Mouse (Mus musculus) CH12.LX (cell line): ENCODE data around the gene Itsn1. TPM values are rescaled to one million over a fixed set of nuclear protein-coding genes. Genes with fewer than 3 reads are reported as not detected.

Experiments
- DNase-seq: peaks from one replicate; pipeline ENCODE4 v3.0.0-alpha.2; 2013; ENCODE audit errors: extremely low read depth
- H3K27ac ChIP-seq: 2 replicates; pipeline ENCODE4 v1.5.1; 2012; ENCODE audit warnings: low read depth, mild to moderate bottlenecking, control low read depth, moderate library complexity; ENCODE audit not compliant: insufficient read depth
- H3K27me3 ChIP-seq: replicated peaks from 2 replicates; pipeline ENCODE3; 2012; ENCODE audit warnings: inconsistent platforms
- H3K36me3 ChIP-seq, 2 experiments: replicated peaks in 1 of 2; 2 replicates each; pipeline versions ENCODE3 to v1.6.1; 2012; ENCODE audit warnings: inconsistent platforms in 1 of 2, low read length in 1 of 2, mild to moderate bottlenecking in 1 of 2, mixed read lengths in 1 of 2, moderate library complexity in 1 of 2; ENCODE audit not compliant: control insufficient read depth in 1 of 2, insufficient read depth in 1 of 2
- H3K4me1 ChIP-seq, 2 experiments: 2 replicates each; pipeline ENCODE4 v1.6.1; 2012; ENCODE audit warnings: inconsistent platforms in 1 of 2, moderate library complexity in 1 of 2; ENCODE audit not compliant: insufficient read depth in 2 of 2, control insufficient read depth in 1 of 2
- H3K4me2 ChIP-seq: 2 replicates; pipeline ENCODE4 v1.6.1; 2012; ENCODE audit warnings: low read depth, mild to moderate bottlenecking, control low read depth; ENCODE audit not compliant: poor library complexity, insufficient read depth, severe bottlenecking
- H3K4me3 ChIP-seq, 3 experiments: fragments of 150-350 bp in 1 of 3; sonication (generic) in 1 of 3; replicated peaks in 1 of 3; 2 replicates each; pipeline versions ENCODE3 to v1.5.1; 2011 to 2012; ENCODE audit warnings: low read depth in 2 of 3, low read length in 2 of 3, mild to moderate bottlenecking in 2 of 3, moderate library complexity in 2 of 3, control low read depth in 1 of 3, improper control_type of control experiment in 1 of 3, inconsistent platforms in 1 of 3, mixed read lengths in 1 of 3; ENCODE audit not compliant: poor library complexity in 1 of 3
- H3K79me2 ChIP-seq: replicated peaks from 2 replicates; pipeline ENCODE4 v1.6.1; 2012; ENCODE audit warnings: mild to moderate bottlenecking, moderate library complexity; ENCODE audit not compliant: control insufficient read depth, poor library complexity, insufficient read depth, severe bottlenecking; ENCODE audit errors: extremely low read depth
- H3K9ac ChIP-seq: 2 replicates; pipeline ENCODE4 v1.6.1; 2012; ENCODE audit warnings: low read depth, mild to moderate bottlenecking, control low read depth, moderate library complexity; ENCODE audit not compliant: insufficient read depth
- H3K9me3 ChIP-seq: replicated peaks from 2 replicates; pipeline ENCODE3; 2012; ENCODE audit warnings: low read length, inconsistent platforms, mixed read lengths
- BHLHE40 ChIP-seq: IDR thresholded peaks from 2 replicates; pipeline ENCODE4 v1.6.1; 2011; ENCODE audit warnings: mild to moderate bottlenecking, low read depth, low read length, improper control_type of control experiment
- CHD1 ChIP-seq: IDR thresholded peaks from 2 replicates; pipeline ENCODE4 v1.6.1; 2012; ENCODE audit warnings: low read depth, low read length, improper control_type of control experiment, inconsistent platforms
- CHD2 ChIP-seq: IDR thresholded peaks from 2 replicates; pipeline ENCODE4 v1.6.1; 2011; ENCODE audit warnings: low read length, improper control_type of control experiment
- CTCF ChIP-seq, 2 experiments: IDR thresholded peaks in 1 of 2; conservative IDR thresholded peaks in 1 of 2; 2 replicates each; pipeline ENCODE4 v1.5.1; 2011 to 2012; ENCODE audit warnings: low read depth in 2 of 2, low read length in 2 of 2, improper control_type of control experiment in 1 of 2, inconsistent platforms in 1 of 2, mild to moderate bottlenecking in 1 of 2, moderate library complexity in 1 of 2
- E2F4 ChIP-seq: IDR thresholded peaks from 2 replicates; pipeline ENCODE4 v1.6.1; 2011; ENCODE audit warnings: low read depth, low read length, improper control_type of control experiment; ENCODE audit not compliant: insufficient replicate concordance
- ELF1 ChIP-seq: IDR thresholded peaks from 2 replicates; pipeline ENCODE4 v1.6.1; 2014; ENCODE audit warnings: low read depth, mild to moderate bottlenecking, inconsistent platforms, low read length, improper control_type of control experiment
- EP300 ChIP-seq: IDR thresholded peaks from 2 replicates; pipeline ENCODE4 v1.6.1; 2011; ENCODE audit warnings: low read length, improper control_type of control experiment
- ETS1 ChIP-seq: conservative IDR thresholded peaks from 2 replicates; pipeline ENCODE4 v1.6.1; 2012; ENCODE audit warnings: low read depth, mild to moderate bottlenecking, inconsistent platforms, low read length, improper control_type of control experiment, moderate library complexity
- GABPA ChIP-seq: IDR thresholded peaks from 2 replicates; pipeline ENCODE4 v1.6.1; 2012; ENCODE audit warnings: low read depth, low read length, improper control_type of control experiment, inconsistent platforms; ENCODE audit not compliant: insufficient replicate concordance
- HCFC1 ChIP-seq: IDR thresholded peaks from 2 replicates; pipeline ENCODE4 v1.6.1; 2012; ENCODE audit warnings: low read depth, mild to moderate bottlenecking, inconsistent platforms, low read length, improper control_type of control experiment
- IRF4 ChIP-seq: IDR thresholded peaks from 2 replicates; pipeline ENCODE4 v1.6.1; 2014; ENCODE audit warnings: low read depth, mild to moderate bottlenecking, inconsistent platforms, low read length, improper control_type of control experiment
- JUN ChIP-seq: IDR thresholded peaks from 2 replicates; pipeline ENCODE4 v1.6.1; 2011; ENCODE audit warnings: low read depth, mild to moderate bottlenecking, low read length, improper control_type of control experiment, moderate library complexity; ENCODE audit not compliant: insufficient read depth
- JUND ChIP-seq: conservative IDR thresholded peaks from 2 replicates; pipeline ENCODE4 v1.6.1; 2011; ENCODE audit warnings: low read depth, low read length, improper control_type of control experiment
- KAT2A ChIP-seq: IDR thresholded peaks from 2 replicates; pipeline ENCODE4 v1.6.1; 2012; ENCODE audit warnings: low read length, improper control_type of control experiment, inconsistent platforms; ENCODE audit not compliant: insufficient replicate concordance
- MAFK ChIP-seq: IDR thresholded peaks from 2 replicates; pipeline ENCODE4 v1.6.1; 2011; ENCODE audit warnings: low read length, improper control_type of control experiment; ENCODE audit not compliant: insufficient replicate concordance
- MAX ChIP-seq: IDR thresholded peaks from 2 replicates; pipeline ENCODE4 v1.6.1; 2011; ENCODE audit warnings: low read length, improper control_type of control experiment
- MAZ ChIP-seq: IDR thresholded peaks from 2 replicates; pipeline ENCODE4 v1.6.1; 2012; ENCODE audit warnings: low read depth, mild to moderate bottlenecking, inconsistent platforms, low read length, improper control_type of control experiment, moderate library complexity
- MEF2A ChIP-seq: IDR thresholded peaks from 2 replicates; pipeline ENCODE4 v1.6.1; 2014; ENCODE audit warnings: low read depth, mild to moderate bottlenecking, inconsistent platforms, low read length, improper control_type of control experiment, borderline replicate concordance
- MXI1 ChIP-seq: IDR thresholded peaks from 2 replicates; pipeline ENCODE4 v1.6.1; 2011; ENCODE audit warnings: mild to moderate bottlenecking, low read depth, low read length, improper control_type of control experiment
- MYC ChIP-seq: IDR thresholded peaks from 2 replicates; pipeline ENCODE4 v1.6.1; 2011; ENCODE audit warnings: low read depth, mild to moderate bottlenecking, improper control_type of control experiment, low read length
- NELFE ChIP-seq: IDR thresholded peaks from 2 replicates; pipeline ENCODE4 v1.6.1; 2011; ENCODE audit warnings: low read depth, low read length, improper control_type of control experiment
- NRF1 ChIP-seq: IDR thresholded peaks from 2 replicates; pipeline ENCODE4 v1.6.1; 2014; ENCODE audit warnings: low read depth, mild to moderate bottlenecking, inconsistent platforms, low read length, improper control_type of control experiment, moderate library complexity
- PAX5 ChIP-seq: IDR thresholded peaks from 2 replicates; pipeline ENCODE4 v1.6.1; 2012; ENCODE audit warnings: low read length, inconsistent platforms, mixed read lengths
- POLR2A ChIP-seq: IDR thresholded peaks from 2 replicates; pipeline ENCODE4 v1.6.1; 2011; ENCODE audit warnings: low read depth, mild to moderate bottlenecking, improper control_type of control experiment, low read length
- POLR2AphosphoS2 ChIP-seq: IDR thresholded peaks from 2 replicates; pipeline ENCODE4 v1.6.1; 2011; ENCODE audit warnings: low read depth, low read length, improper control_type of control experiment
- RAD21 ChIP-seq: IDR thresholded peaks from 2 replicates; pipeline ENCODE4 v1.6.1; 2011; ENCODE audit warnings: low read depth, mild to moderate bottlenecking, low read length, improper control_type of control experiment, moderate library complexity
- RCOR1 ChIP-seq: conservative IDR thresholded peaks from 2 replicates; pipeline ENCODE4 v1.6.1; 2012; ENCODE audit warnings: low read depth, mild to moderate bottlenecking, inconsistent platforms, low read length, improper control_type of control experiment
- SIN3A ChIP-seq: IDR thresholded peaks from 2 replicates; pipeline ENCODE4 v1.6.1; 2012; ENCODE audit warnings: low read length, improper control_type of control experiment, inconsistent platforms
- SMC3 ChIP-seq: IDR thresholded peaks from 2 replicates; pipeline ENCODE4 v1.6.1; 2011; ENCODE audit warnings: low read depth, low read length, improper control_type of control experiment
- TBP ChIP-seq: conservative IDR thresholded peaks from 2 replicates; pipeline ENCODE4 v1.6.1; 2011; ENCODE audit warnings: low read depth, low read length, improper control_type of control experiment
- TCF12 ChIP-seq: IDR thresholded peaks from 2 replicates; pipeline ENCODE4 v1.6.1; 2014; ENCODE audit warnings: low read depth, mild to moderate bottlenecking, inconsistent platforms, low read length, improper control_type of control experiment
- USF1 ChIP-seq: IDR thresholded peaks from 2 replicates; pipeline ENCODE4 v1.6.1; 2014; ENCODE audit warnings: low read depth, mild to moderate bottlenecking, inconsistent platforms, low read length, improper control_type of control experiment
- USF2 ChIP-seq: conservative IDR thresholded peaks from 2 replicates; pipeline ENCODE4 v1.6.1; 2011; ENCODE audit warnings: low read depth, low read length, improper control_type of control experiment
- ZC3H11A ChIP-seq: IDR thresholded peaks from 2 replicates; pipeline ENCODE4 v1.6.1; 2012; ENCODE audit warnings: low read depth, mild to moderate bottlenecking, inconsistent platforms, low read length, improper control_type of control experiment
- ZKSCAN1 ChIP-seq: IDR thresholded peaks from 2 replicates; pipeline ENCODE4 v1.6.1; 2012; ENCODE audit warnings: low read depth, inconsistent platforms, low read length, improper control_type of control experiment, borderline replicate concordance
- ZMIZ1 ChIP-seq: IDR thresholded peaks from 2 replicates; pipeline ENCODE4 v1.6.1; 2012; ENCODE audit warnings: low read depth, mild to moderate bottlenecking, inconsistent platforms, low read length, improper control_type of control experiment
- ZNF384 ChIP-seq: IDR thresholded peaks from 2 replicates; pipeline ENCODE4 v1.6.1; 2012; ENCODE audit warnings: low read depth, low read length, improper control_type of control experiment, inconsistent platforms
- dilution Hi-C: fragments of 300-500 bp; cut with MboI; formaldehyde crosslinking; loops from 2 replicates; pipeline ENCODE4 v1.14.3; 2020; ENCODE audit warnings: low sequenced_read_pairs; ENCODE audit not compliant: extremely low pct_unique_long_range_greater_than_20kb, extremely low pct_ligation_motif_present
- in situ Hi-C: fragments of 300-500 bp; cut with MboI; formaldehyde crosslinking; loops from 3 replicates; pipeline ENCODE4 v1.14.3; 2019; ENCODE audit warnings: low sequenced_read_pairs, low pct_ligation_motif_present, low pct_unique_long_range_greater_than_20kb, mixed read lengths
- polyA plus RNA-seq: library from polyadenylated mRNA; unstranded; fragments of >175 nt; gene quantifications from 2 replicates; pipeline ENCODE4 v1.2.1, GENCODE M21; 2012; ENCODE audit warnings: low read depth; ENCODE audit not compliant: insufficient read length
- total RNA-seq, 2 experiments: library from RNA; depleted of rRNA; stranded (reverse); fragments of 300-350 nt in 1 of 2; fragments of >200 nt in 1 of 2; gene quantifications; 2 replicates each; pipeline ENCODE4 v1.2.3; 2012 to 2014

The Itsn1 gene
- total and polyA plus RNA-seq, 3 experiments, result 32.5 to 54.5 (median 46.3) TPM

GRCm38 (mm10) chr16:91728123-91729065 is 687 bp upstream of the Itsn1 start, which contains the start of gene Cryzl1:
Gene Cryzl1 (minus strand): TSS chr16:91728975.
- Histone ChIP-seq H3K9ac (peak within 1 kb of the TSS; percentile 80), H3K9me3 (no peaks in the 10 kb centered on the region), H3K36me3 (peaks cover 21 to 37% of the 10 kb centered on the region in 2 experiments), H3K4me1 (peaks cover 11 to 63% of the 10 kb centered on the region in 2 experiments), H3K4me2 (peak within 1 kb of the TSS; percentile 85), H3K27ac (peak within 1 kb of the TSS; percentile 65), H3K79me2 (peaks cover 74% of the 10 kb centered on the region), H3K27me3 (peaks cover 10% of the 10 kb centered on the region), H3K4me3 (peak within 1 kb of the TSS; percentile 65 to 95 (median 75))
- in situ Hi-C loops (loop anchor here (5.0 kb wide), 1 partner anchor 189 kb away; no protein-coding TSS in a partner anchor), dilution Hi-C loops (no loop called here)
- DNase-seq, result peak; percentile 100
- TF ChIP-seq MEF2A (0 out of 2 replicates have a peak, but pooled peaks have one; percentile 59), GABPA (peak; percentile 45; the same call in 1 of the 2 replicates), MYC (peak; percentile 50), ZC3H11A (no peak), SMC3 (no peak), IRF4 (peak; percentile 68; the same call in 1 of the 2 replicates), ZNF384 (no peak), SIN3A (peak; percentile 92), E2F4 (0 out of 2 replicates have a peak, but pooled peaks have one; percentile 45), RAD21 (no peak), MAZ (no peak), PAX5 (no peak), POLR2AphosphoS2 (peak; percentile 83; the same call in 1 of the 2 replicates), ELF1 (peak; percentile 97), ZKSCAN1 (no peak), ZMIZ1 (peak; percentile 50; the same call in 1 of the 2 replicates), USF2 (no peak), HCFC1 (peak; percentile 96), TBP (peak; percentile 64; the same call in 1 of the 2 replicates), CHD1 (no peak; the same call in 1 of the 2 replicates), EP300 (no peak), BHLHE40 (no peak; the same call in 1 of the 2 replicates), CTCF (conservative IDR thresholded peaks at IDR 0.05 in 1 of 2, IDR thresholded peaks at IDR 0.05 in 1 of 2; ENCODE audit: low read depth in 2 of 2, low read length in 2 of 2) (no peak), KAT2A (peak; percentile 86; the same call in 1 of the 2 replicates), NRF1 (peak; percentile 62), JUN (no peak), RCOR1 (no peak), ETS1 (no peak; the same call in 1 of the 2 replicates), CHD2 (peak; percentile 43; the same call in 1 of the 2 replicates), POLR2A (peak; percentile 77), MAFK (no peak), TCF12 (peak; percentile 85), MXI1 (peak; percentile 92), NELFE (peak; percentile 56), USF1 (no peak), MAX (peak; percentile 65; the same call in 1 of the 2 replicates), JUND (no peak)
